Mouse (Mus musculus) forebrain, embryonic 16.5 days (tissue): ENCODE results near the gene Adamts14. TPM values are rescaled to one million over a fixed set of nuclear protein-coding genes. Genes with fewer than 3 reads are reported as not detected.

ENCODE experiments used
- ATAC-seq: fragments of 200-750 bp; cut with Nextera tagmentation; 2 replicates; pipeline ENCODE4 v1.8.0; 2017; ENCODE audit warnings: mild to moderate bottlenecking, moderate library complexity
- H3K27ac ChIP-seq: fragments of 300-500 bp; sonication (generic); 2 replicates; pipeline ENCODE4 v1.5.1; 2014; ENCODE audit warnings: low read length, control low read depth
- H3K27me3 ChIP-seq: fragments of 300-500 bp; sonication (generic); replicated peaks from 2 replicates; pipeline ENCODE4 v1.6.1; 2014; ENCODE audit warnings: low read length; ENCODE audit not compliant: control insufficient read depth, insufficient read depth
- H3K36me3 ChIP-seq: fragments of 300-500 bp; sonication (generic); 2 replicates; pipeline ENCODE4 v1.6.1; 2014; ENCODE audit not compliant: control insufficient read depth, insufficient read depth
- H3K4me1 ChIP-seq: fragments of 300-500 bp; sonication (generic); replicated peaks from 2 replicates; pipeline ENCODE4 v1.6.1; 2014; ENCODE audit warnings: low read length; ENCODE audit not compliant: control insufficient read depth, insufficient read depth
- H3K4me2 ChIP-seq: fragments of 300-500 bp; sonication (generic); 2 replicates; pipeline ENCODE4 v1.6.1; 2014; ENCODE audit warnings: mild to moderate bottlenecking, low read length, control low read depth
- H3K4me3 ChIP-seq: fragments of 300-500 bp; sonication (generic); replicated peaks from 2 replicates; pipeline ENCODE4 v1.5.1; 2014; ENCODE audit warnings: mild to moderate bottlenecking, low read length, control low read depth
- H3K9ac ChIP-seq: fragments of 300-500 bp; sonication (generic); replicated peaks from 2 replicates; pipeline ENCODE4 v1.6.1; 2014; ENCODE audit warnings: low read depth, low read length, control low read depth
- H3K9me3 ChIP-seq: fragments of 300-500 bp; sonication (generic); 2 replicates; pipeline ENCODE4 v1.6.1; 2016; ENCODE audit warnings: low read length; ENCODE audit not compliant: control insufficient read depth
- WGBS: fragments of 180-500 bp; shearing (Covaris S2); extraction: QIAGEN DNeasy Blood & Tissue Kit; methylation state at CpG from one replicate; pipeline ENCODE4 v1.1.7; 2014; 5-methylcytosine and 5-hydroxymethylcytosine counted together
- polyA plus RNA-seq: library from polyadenylated mRNA; unstranded; fragments of >200 nt; fragmentation: Nextera tagmentation; extraction: Ambion mirVana; gene quantifications from 2 replicates; pipeline ENCODE4 v1.2.1, GENCODE M21; 2015

The Adamts14 gene
- 0.10 and 0.27 TPM in 2 replicates for polyA plus RNA-seq

- Histone ChIP-seq H3K27me3 (peaks cover 14% of the 10 kb centered on the region; the same call in 1 of the 2 replicates), H3K27ac (no peak within 1 kb of the TSS), H3K4me2 (peak within 1 kb of the TSS; percentile 76), H3K36me3 (no peaks in the 10 kb centered on the region), H3K9me3 (no peaks in the 10 kb centered on the region), H3K9ac (peak within 1 kb of the TSS; percentile 60), H3K4me3 (peak within 1 kb of the TSS; percentile 55), H3K4me1 (peaks cover 8% of the 10 kb centered on the region; the same call in 1 of the 2 replicates)
- peak; percentile 79 for ATAC-seq
- under 1% methylated on average over 53 of the region's 75 CpGs for WGBS
Observed at GRCm38 (mm10) chr10:61273081-61273843, at the start of gene Adamts14. Adamts14 (minus strand) TSS chr10:61273438.

- Histone ChIP-seq H3K4me2 (no peak overlapping the region), H3K9me3 (no peaks in the 10 kb centered on the region), H3K9ac (no peak overlapping the region), H3K4me1 (no peaks in the 10 kb centered on the region), H3K27ac (no peak overlapping the region), H3K36me3 (no peaks in the 10 kb centered on the region), H3K27me3 (no peaks in the 10 kb centered on the region), H3K4me3 (no peak overlapping the region)
- ATAC-seq: no peak
- WGBS: 87% methylated on average over 3 of the region's 3 CpGs
Observed at GRCm38 (mm10) chr10:61318527-61318926, 45.3 kb upstream of the Adamts14 start.

GRCm38 (mm10) chr10:61315324-61315880 is 42.2 kb upstream of the Adamts14 start:
- H3K27me3 ChIP-seq: no peaks in the 10 kb centered on the region
- H3K36me3 ChIP-seq: no peaks in the 10 kb centered on the region
- no peak overlapping the region for H3K27ac ChIP-seq
- no peaks in the 10 kb centered on the region for H3K4me1 ChIP-seq
- WGBS: 12% methylated on average over 9 of the region's 9 CpGs
- H3K4me3 ChIP-seq: no peak overlapping the region
- ATAC-seq: no peak
- no peak overlapping the region for H3K4me2 ChIP-seq
- no peaks in the 10 kb centered on the region for H3K9me3 ChIP-seq
- no peak overlapping the region for H3K9ac ChIP-seq

- no peaks in the 10 kb centered on the region for H3K9me3 ChIP-seq
- no peaks in the 10 kb centered on the region for H3K4me1 ChIP-seq
- ATAC-seq: no peak
- H3K36me3 ChIP-seq: no peaks in the 10 kb centered on the region
- no peak overlapping the region for H3K4me2 ChIP-seq
- WGBS: 75% methylated on average over 7 of the region's 7 CpGs
- H3K27me3 ChIP-seq: no peaks in the 10 kb centered on the region
- no peak overlapping the region for H3K9ac ChIP-seq
- no peak overlapping the region for H3K27ac ChIP-seq
- no peak overlapping the region for H3K4me3 ChIP-seq
Observed at GRCm38 (mm10) chr10:61313750-61314149, 40.5 kb upstream of the Adamts14 start.

- H3K4me3 ChIP-seq: no peak overlapping the region
- H3K27ac ChIP-seq: no peak overlapping the region
- no peak overlapping the region for H3K4me2 ChIP-seq
- ATAC-seq: no peak
- no peaks in the 10 kb centered on the region for H3K4me1 ChIP-seq
- WGBS: 84% methylated on average over 7 of the region's 7 CpGs
- no peaks in the 10 kb centered on the region for H3K36me3 ChIP-seq
- H3K9ac ChIP-seq: no peak overlapping the region
- no peaks in the 10 kb centered on the region for H3K9me3 ChIP-seq
- no peaks in the 10 kb centered on the region for H3K27me3 ChIP-seq
Observed at GRCm38 (mm10) chr10:61312754-61313153, 39.5 kb upstream of the Adamts14 start.

GRCm38 (mm10) chr10:61312159-61312558 is 38.9 kb upstream of the Adamts14 start:
- Histone ChIP-seq H3K36me3 (no peaks in the 10 kb centered on the region), H3K27ac (no peak overlapping the region), H3K9me3 (no peaks in the 10 kb centered on the region), H3K27me3 (no peaks in the 10 kb centered on the region), H3K9ac (no peak overlapping the region), H3K4me1 (no peaks in the 10 kb centered on the region), H3K4me3 (no peak overlapping the region), H3K4me2 (no peak overlapping the region)
- ATAC-seq: no peak
- 82% methylated on average over 6 of the region's 6 CpGs for WGBS

- Histone ChIP-seq H3K27me3 (no peaks in the 10 kb centered on the region), H3K9me3 (no peaks in the 10 kb centered on the region), H3K27ac (no peak overlapping the region), H3K4me3 (no peak overlapping the region), H3K4me1 (no peaks in the 10 kb centered on the region), H3K4me2 (no peak overlapping the region), H3K36me3 (no peaks in the 10 kb centered on the region), H3K9ac (no peak overlapping the region)
- no peak for ATAC-seq
- 71% methylated on average over 12 of the region's 12 CpGs for WGBS
Observed at GRCm38 (mm10) chr10:61308706-61309320, 35.6 kb upstream of the Adamts14 start.

GRCm38 (mm10) chr10:61305928-61306590 is 32.8 kb upstream of the Adamts14 start:
- no peaks in the 10 kb centered on the region for H3K36me3 ChIP-seq
- H3K9me3 ChIP-seq: no peaks in the 10 kb centered on the region
- H3K27me3 ChIP-seq: no peaks in the 10 kb centered on the region
- H3K4me2 ChIP-seq: no peak overlapping the region
- no peak overlapping the region for H3K9ac ChIP-seq
- H3K4me3 ChIP-seq: no peak overlapping the region
- H3K4me1 ChIP-seq: no peaks in the 10 kb centered on the region
- H3K27ac ChIP-seq: no peak overlapping the region
- no peak for ATAC-seq
- WGBS: 83% methylated on average over 13 of the region's 13 CpGs

- WGBS: 55% methylated on average over 6 of the region's 6 CpGs
Observed at GRCm38 (mm10) chr10:61304046-61304445, 30.8 kb upstream of the Adamts14 start.

More at GRCm38 (mm10) chr10:61304046-61304445, 30.8 kb upstream of the Adamts14 start:
- no peaks in the 10 kb centered on the region for H3K27me3 ChIP-seq
- no peak overlapping the region for H3K9ac ChIP-seq
- no peak overlapping the region for H3K4me2 ChIP-seq
- no peak for ATAC-seq
- no peak overlapping the region for H3K27ac ChIP-seq
- H3K4me1 ChIP-seq: no peaks in the 10 kb centered on the region
- H3K9me3 ChIP-seq: no peaks in the 10 kb centered on the region
- H3K4me3 ChIP-seq: no peak overlapping the region
- H3K36me3 ChIP-seq: no peaks in the 10 kb centered on the region
